8 mouse cellular contexts compared by ENCODE assay signal in the genomic region with DNA sequence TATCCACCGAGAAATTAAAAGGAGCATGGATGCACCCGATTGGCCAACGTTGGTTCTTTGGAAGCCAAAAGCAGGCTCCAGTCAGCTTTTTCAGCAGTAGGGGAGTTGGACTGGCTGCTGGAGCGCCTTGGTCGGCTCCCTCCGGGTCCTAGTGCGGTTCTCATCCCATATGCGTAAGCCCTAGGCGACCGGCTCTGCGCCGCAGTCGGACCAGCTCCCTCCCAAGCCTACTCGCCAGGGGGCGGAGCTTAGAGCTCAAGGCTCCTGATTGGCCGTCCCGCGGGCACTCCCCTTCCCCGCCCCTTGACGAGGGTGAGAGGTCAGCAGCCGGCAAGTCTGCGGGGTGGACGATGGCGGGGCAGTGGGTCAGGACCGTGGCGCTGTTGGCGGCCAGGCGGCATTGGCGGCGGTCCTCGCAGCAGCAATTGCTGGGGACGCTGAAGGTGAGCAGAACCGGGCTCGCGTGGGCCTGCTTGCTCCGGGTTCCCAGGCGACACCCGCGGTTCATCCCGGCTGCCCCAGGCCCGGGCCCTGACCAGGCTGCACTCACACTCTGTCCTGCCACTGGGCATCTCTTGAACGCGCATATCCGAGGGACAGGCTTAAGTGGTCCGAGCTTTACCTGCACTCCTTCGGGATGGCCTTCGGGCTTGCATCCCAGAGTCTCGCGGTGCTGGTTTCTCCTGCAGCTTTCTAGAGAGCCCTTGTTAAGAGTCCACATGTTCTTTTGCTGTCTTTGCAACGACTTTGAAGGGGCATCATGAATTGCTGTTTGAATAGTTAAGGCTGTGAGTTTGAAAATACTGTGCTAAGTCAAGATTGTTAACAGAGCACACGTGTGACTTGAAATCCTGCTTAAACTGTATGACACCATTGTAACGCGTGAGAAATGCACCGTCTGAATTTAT. TPM values are rescaled to one million over a fixed set of nuclear protein-coding genes. Genes with fewer than 3 reads are reported as not detected.
DNase-seq lines count a peak whose midpoint lies in the region; ATAC-seq and TF ChIP-seq lines count a peak whose summit lies in the region.

Gene Pcca, plus strand, starts transcription at position 308 of the 908 bp plus-strand sequence.

- peak within 1 kb of the TSS; percentile 76 for H3K4me2 ChIP-seq in heart, embryonic 15.5 days
- peak within 1 kb of the TSS; percentile 79 for H3K4me2 ChIP-seq in liver, embryonic 14.5 days (ENCODE audit: low read depth)
- H3K4me2 ChIP-seq in neural tube, embryonic 11.5 days (ENCODE audit: low read depth): peak within 1 kb of the TSS; percentile 67
- H3K4me2 ChIP-seq in stomach, postnatal 0 days (replicated peaks; ENCODE audit: low read depth): peak within 1 kb of the TSS; percentile 86

- TF ChIP-seq CTCF in liver, embryonic 14.5 days (IDR thresholded peaks at IDR 0.05; ENCODE audit: low read depth): peak; percentile 28
- TF ChIP-seq CTCF in stomach, postnatal 0 days (IDR thresholded peaks at IDR 0.05; ENCODE audit: low read depth): peak; percentile 37

- peak; percentile 78 for DNase-seq in c-Kit-negative CD71-positive TER-119-positive erythroid progenitor cells, embryonic 14.5 days (ENCODE audit: low read depth, low spot score)
- peak; percentile 99 for DNase-seq in forebrain, embryonic 10.5 days (ENCODE audit: extremely low spot score, low spot score)
- peak; percentile 97 to 99 for DNase-seq in kidney, postnatal 25 days
- peak; percentile 85 to 88 (median 87) for DNase-seq in liver, embryonic 14.5 days (ENCODE audit: low read depth in 3 of 3, low spot score in 3 of 3)
- peak; percentile 98 for DNase-seq in neural tube, embryonic 11.5 days (ENCODE audit: low spot score)
- DNase-seq in stomach, postnatal 0 days (ENCODE audit: low spot score): peak; percentile 93

- H3K27ac ChIP-seq in forebrain, embryonic 10.5 days: peak within 1 kb of the TSS; percentile 90
- H3K27ac ChIP-seq in heart, embryonic 15.5 days: peak within 1 kb of the TSS; percentile 37
- no peak within 1 kb of the TSS for H3K27ac ChIP-seq in liver, embryonic 14.5 days
- 0 out of 2 replicates have a peak within 1 kb of the TSS, but pooled peaks have one; percentile 40 for H3K27ac ChIP-seq in neural tube, embryonic 11.5 days (ENCODE audit: low read depth, low read length)
- H3K27ac ChIP-seq in stomach, postnatal 0 days (replicated peaks): peak within 1 kb of the TSS; percentile 56; the same call in 1 of the 2 replicates

- ATAC-seq in CD4-positive, CD25-positive, alpha-beta regulatory T cell, adult 4 months: peak; percentile 97
- ATAC-seq in heart, embryonic 15.5 days (replicated peaks; ENCODE audit: insufficient number of reproducible peaks, insufficient read depth, low FRiP score, low read depth): peak; percentile 99
- ATAC-seq in liver, embryonic 14.5 days (ENCODE audit: insufficient read depth): peak; percentile 99
- ATAC-seq in neural tube, embryonic 11.5 days (ENCODE audit: insufficient read depth, low FRiP score, low TSS enrichment): peak; percentile 100
- ATAC-seq in stomach, postnatal 0 days (ENCODE audit: low FRiP score, low TSS enrichment): peak; percentile 99

- peaks cover 24% of the 10 kb centered on the region for H3K4me1 ChIP-seq in forebrain, embryonic 10.5 days
- peaks cover 8% of the 10 kb centered on the region for H3K4me1 ChIP-seq in heart, embryonic 15.5 days (replicated peaks)
- H3K4me1 ChIP-seq in liver, embryonic 14.5 days (replicated peaks; ENCODE audit: control insufficient read depth in 2 of 2, insufficient read depth in 2 of 2, low read length in 1 of 2): peaks cover 6 to 8% of the 10 kb centered on the region in 2 experiments
- H3K4me1 ChIP-seq in neural tube, embryonic 11.5 days (ENCODE audit: control insufficient read depth, insufficient read depth, low read length): 0 out of 2 replicates have a peak, but pooled peaks cover 4% of the 10 kb centered on the region
- no peaks in the 10 kb centered on the region for H3K4me1 ChIP-seq in stomach, postnatal 0 days (replicated peaks; ENCODE audit: control insufficient read depth, insufficient read depth)

- no peaks in the 10 kb centered on the region for H3K36me3 ChIP-seq in forebrain, embryonic 10.5 days (replicated peaks)
- no peaks in the 10 kb centered on the region for H3K36me3 ChIP-seq in heart, embryonic 15.5 days
- no peaks in the 10 kb centered on the region for H3K36me3 ChIP-seq in liver, embryonic 14.5 days (replicated peaks; ENCODE audit: control insufficient read depth, insufficient read depth, low read depth)
- H3K36me3 ChIP-seq in neural tube, embryonic 11.5 days (ENCODE audit: control insufficient read depth, insufficient read depth, low read length): no peaks in the 10 kb centered on the region
- no peaks in the 10 kb centered on the region for H3K36me3 ChIP-seq in stomach, postnatal 0 days (ENCODE audit: control insufficient read depth, insufficient read depth, low read length)

- peak within 1 kb of the TSS; percentile 70 for H3K9ac ChIP-seq in heart, embryonic 15.5 days
- peak within 1 kb of the TSS; percentile 59 for H3K9ac ChIP-seq in liver, embryonic 14.5 days (replicated peaks)
- H3K9ac ChIP-seq in neural tube, embryonic 11.5 days (ENCODE audit: low read length): peak within 1 kb of the TSS; percentile 67
- H3K9ac ChIP-seq in stomach, postnatal 0 days (ENCODE audit: low read length): peak within 1 kb of the TSS; percentile 65

- no peak for TF ChIP-seq EP300 in liver, embryonic 14.5 days (IDR thresholded peaks at IDR 0.05; ENCODE audit: low read depth)
- no peak for TF ChIP-seq EP300 in stomach, postnatal 0 days (optimal IDR thresholded peaks at IDR 0.05)

- H3K27me3 ChIP-seq in forebrain, embryonic 10.5 days (ENCODE audit: poor library complexity, severe bottlenecking): no peaks in the 10 kb centered on the region
- H3K27me3 ChIP-seq in heart, embryonic 15.5 days: no peaks in the 10 kb centered on the region
- no peaks in the 10 kb centered on the region for H3K27me3 ChIP-seq in liver, embryonic 14.5 days (ENCODE audit: control insufficient read depth, insufficient read depth, low read length)
- no peaks in the 10 kb centered on the region for H3K27me3 ChIP-seq in neural tube, embryonic 11.5 days (ENCODE audit: control insufficient read depth, insufficient read depth, low read length)
- no peaks in the 10 kb centered on the region for H3K27me3 ChIP-seq in stomach, postnatal 0 days (ENCODE audit: control insufficient read depth, insufficient read depth, low read length)

- no peaks in the 10 kb centered on the region for H3K9me3 ChIP-seq in forebrain, embryonic 10.5 days
- no peaks in the 10 kb centered on the region for H3K9me3 ChIP-seq in heart, embryonic 15.5 days (replicated peaks)
- no peaks in the 10 kb centered on the region for H3K9me3 ChIP-seq in liver, embryonic 14.5 days (ENCODE audit: control insufficient read depth, low read length)
- no peaks in the 10 kb centered on the region for H3K9me3 ChIP-seq in neural tube, embryonic 11.5 days (ENCODE audit: control insufficient read depth, low read length)
- H3K9me3 ChIP-seq in stomach, postnatal 0 days (ENCODE audit: control insufficient read depth, low read length): no peaks in the 10 kb centered on the region

- WGBS in forebrain, embryonic 10.5 days: 2% methylated on average over 54 of the region's 54 CpGs
- 3% methylated on average over 54 of the region's 54 CpGs for WGBS in heart, embryonic 15.5 days
- WGBS in liver, embryonic 14.5 days (ENCODE audit: insufficient replicate concordance): 3% methylated on average over 54 of the region's 54 CpGs
- 2% methylated on average over 54 of the region's 54 CpGs for WGBS in neural tube, embryonic 11.5 days
- WGBS in stomach, postnatal 0 days: 2% methylated on average over 53 of the region's 54 CpGs

- H3K4me3 ChIP-seq in forebrain, embryonic 10.5 days: peak within 1 kb of the TSS; percentile 90
- H3K4me3 ChIP-seq in heart, embryonic 15.5 days: peak within 1 kb of the TSS; percentile 79
- H3K4me3 ChIP-seq in liver, embryonic 14.5 days (ENCODE audit: insufficient read depth in 1 of 2, low read depth in 2 of 2, low read length in 2 of 2): peak within 1 kb of the TSS; percentile 57 to 79
- peak within 1 kb of the TSS; percentile 56 for H3K4me3 ChIP-seq in neural tube, embryonic 11.5 days (ENCODE audit: low read depth, low read length)
- peak within 1 kb of the TSS; percentile 71 for H3K4me3 ChIP-seq in stomach, postnatal 0 days (ENCODE audit: low read depth, low read length)

RNA-seq across cellular contexts. Expression of gene Pcca, which starts in this region (rescaled TPM):
- polyA plus RNA-seq in CD4-positive, CD25-positive, alpha-beta regulatory T cell, adult 4 months (2017; shearing (Covaris generic)): 10 to 100 TPM; 18.7 to 20.9 TPM
- polyA plus RNA-seq in forebrain, embryonic 10.5 days (2016; fragmentation: Nextera tagmentation; extraction: Ambion mirVana): 38.9 and 39.0 TPM in 2 replicates
- polyA plus RNA-seq in heart, embryonic 15.5 days (2015; fragmentation: Nextera tagmentation; extraction: Ambion mirVana): 26.4 and 29.2 TPM in 2 replicates
- polyA plus RNA-seq in liver, embryonic 14.5 days (2012; rRNA removed): 5.9 and 8.9 TPM in 2 replicates
- 9.8 and 11.1 TPM in 2 replicates for polyA plus RNA-seq in liver, embryonic 14.5 days (2014; fragmentation: Nextera tagmentation; extraction: Ambion mirVana)
- polyA plus RNA-seq in neural tube, embryonic 11.5 days (2014; fragmentation: Nextera tagmentation; extraction: Ambion mirVana): 33.1 and 33.4 TPM in 2 replicates
- 8.2 and 9.2 TPM in 2 replicates for polyA plus RNA-seq in stomach, postnatal 0 days (2015; fragmentation: Nextera tagmentation; extraction: Ambion mirVana)
